Mouse (Mus musculus): ENCODE data around the gene Mmp28. TPM values are rescaled to one million over a fixed set of nuclear protein-coding genes. Genes with fewer than 3 reads are reported as not detected.

Gene Mmp28
- polyA plus RNA-seq, 1 experiment from 2014 or later: 2.9 TPM

DNA sequence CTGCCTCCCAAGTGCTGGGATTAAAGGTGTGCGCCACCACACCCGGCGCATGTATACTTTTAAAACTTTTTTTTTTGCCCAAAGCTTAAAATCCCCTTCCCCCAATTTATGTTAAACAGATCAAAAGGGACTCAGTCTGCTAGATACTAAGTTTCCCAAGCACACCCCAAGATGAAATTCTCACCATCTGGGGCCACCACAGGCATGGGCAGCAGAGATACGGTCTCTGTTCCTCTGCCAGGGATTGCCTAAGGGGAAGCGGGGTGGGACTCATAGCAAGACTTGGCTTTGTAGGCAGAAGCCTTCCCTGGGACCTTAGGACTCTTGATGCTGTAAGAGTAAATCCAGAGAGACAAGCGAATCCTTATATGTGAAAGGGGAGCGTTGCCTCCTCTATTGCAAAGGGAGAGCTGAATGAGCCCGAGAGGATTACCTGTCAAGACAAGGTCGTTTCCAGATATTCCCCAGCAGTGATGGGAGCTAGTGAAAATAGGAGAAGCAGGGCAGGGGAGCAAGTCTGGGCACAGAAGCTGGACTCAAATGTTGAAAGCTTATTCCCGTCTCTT lies 1.3 kb downstream of the Mmp28 start:
- no peak for ATAC-seq (replicated peaks)
- Histone ChIP-seq H3K9me3 (no peaks in the 10 kb centered on the region), H3K4me2 (peak overlapping the region; percentile 94; the same call in 1 of the 2 replicates), H3K36me3 (replicated peaks) (no peaks in the 10 kb centered on the region), H3K4me3 (peak overlapping the region; percentile 48; the same call in 1 of the 2 replicates), H3K9ac (no peak overlapping the region), H3K27me3 (replicated peaks) (peaks cover 34% of the 10 kb centered on the region), H3K4me1 (peaks cover 12% of the 10 kb centered on the region), H3K27ac (no peak overlapping the region)
- 45% methylated on average over 10 of the region's 10 CpGs for WGBS

DNA sequence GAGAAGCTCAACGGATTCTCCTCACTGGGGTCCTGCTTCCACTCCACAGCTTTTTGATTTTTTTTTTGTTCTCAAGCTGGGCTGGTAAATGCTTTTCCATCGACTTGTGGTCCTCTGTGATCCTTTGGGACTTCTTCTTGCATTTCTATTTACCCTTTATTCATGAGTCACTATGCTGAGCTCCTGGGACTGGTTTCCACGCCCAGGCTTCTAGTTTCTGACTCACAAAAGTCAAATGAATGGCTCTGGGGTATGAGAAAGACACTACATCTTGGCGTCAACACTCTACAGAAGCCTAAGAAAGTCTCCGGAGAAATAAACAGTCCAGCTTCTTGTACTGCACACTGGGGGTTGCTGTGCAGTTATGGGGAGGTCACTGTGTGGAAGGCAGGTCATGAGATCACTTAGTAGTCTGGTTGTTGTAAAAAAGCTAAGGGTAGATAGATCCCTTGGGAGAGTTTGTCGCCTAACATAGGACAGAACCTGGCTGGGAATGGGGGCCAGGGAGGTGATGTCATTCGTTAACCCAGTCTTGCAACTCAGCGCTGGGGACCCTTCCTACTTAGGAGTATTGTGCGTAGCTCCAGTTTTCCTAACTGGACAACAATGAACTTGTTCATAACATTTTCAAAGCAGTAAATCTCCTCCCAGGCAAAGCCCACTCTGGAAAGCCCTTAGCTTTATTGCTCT lies 4.8 kb downstream of the Mmp28 start:
- H3K4me2 ChIP-seq: no peak overlapping the region
- H3K36me3 ChIP-seq (replicated peaks): no peaks in the 10 kb centered on the region
- no peak overlapping the region for H3K4me3 ChIP-seq
- 41% methylated on average over 9 of the region's 9 CpGs for WGBS
- H3K4me1 ChIP-seq: peaks cover 9% of the 10 kb centered on the region
- peaks cover 23% of the 10 kb centered on the region for H3K27me3 ChIP-seq (replicated peaks)
- H3K9ac ChIP-seq: no peak overlapping the region
- no peak for ATAC-seq (replicated peaks)
- no peaks in the 10 kb centered on the region for H3K9me3 ChIP-seq
- H3K27ac ChIP-seq: no peak overlapping the region

DNA sequence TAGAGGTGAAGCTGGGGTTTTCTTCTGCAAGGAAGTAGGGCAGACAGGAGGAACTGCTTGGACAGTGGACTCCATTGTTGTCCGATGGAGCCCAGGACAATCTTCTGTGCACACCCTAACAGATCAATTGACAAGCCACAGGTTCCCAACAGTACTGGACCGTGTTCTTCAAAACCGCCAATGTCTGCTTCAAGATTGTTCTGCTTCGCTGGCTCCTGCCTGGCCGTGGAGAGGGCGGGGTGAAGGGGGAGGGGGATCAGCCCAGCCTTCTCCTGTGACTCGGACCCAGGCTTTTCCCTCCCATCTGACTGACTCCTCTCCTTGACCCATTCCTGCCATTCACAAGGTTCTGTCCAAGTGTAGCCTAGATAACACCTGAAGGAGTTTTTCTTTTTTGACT lies 5.6 kb downstream of the Mmp28 start:
- no peak for ATAC-seq (replicated peaks)
- no peaks in the 10 kb centered on the region for H3K36me3 ChIP-seq (replicated peaks)
- no peak overlapping the region for H3K4me2 ChIP-seq
- peaks cover under 1% of the 10 kb centered on the region; the same call in 1 of the 2 replicates for H3K4me1 ChIP-seq
- H3K4me3 ChIP-seq: no peak overlapping the region
- peaks cover 19% of the 10 kb centered on the region for H3K27me3 ChIP-seq (replicated peaks)
- no peak overlapping the region for H3K27ac ChIP-seq
- no peak overlapping the region for H3K9ac ChIP-seq
- H3K9me3 ChIP-seq: no peaks in the 10 kb centered on the region
- 21% methylated on average over 7 of the region's 7 CpGs for WGBS

DNA sequence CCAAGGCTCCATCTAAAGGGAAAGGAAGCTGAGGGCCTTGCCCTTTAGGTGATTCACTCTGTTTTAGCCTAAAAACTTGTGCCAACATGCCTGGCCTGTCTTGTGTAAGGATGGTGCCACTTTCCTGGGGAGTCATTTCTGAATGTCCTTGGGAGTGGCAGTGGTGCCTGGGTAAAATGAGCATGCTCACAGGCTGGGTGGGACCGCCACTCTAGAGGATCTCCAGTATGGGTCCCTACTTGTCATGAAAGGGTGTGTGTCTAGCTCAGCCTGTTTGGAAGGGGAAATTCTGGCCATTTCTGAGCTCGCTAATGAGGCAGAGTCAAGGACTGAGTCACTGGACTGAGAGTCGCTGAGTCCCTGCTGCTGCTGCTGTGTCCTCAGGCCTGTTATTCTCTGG lies 7.3 kb downstream of the Mmp28 start:
- no peak overlapping the region for H3K4me3 ChIP-seq
- no peak overlapping the region for H3K27ac ChIP-seq
- no peak overlapping the region for H3K4me2 ChIP-seq
- no peak for ATAC-seq (replicated peaks)
- no peaks in the 10 kb centered on the region for H3K4me1 ChIP-seq
- 0 out of 2 replicates have a peak, but pooled peaks cover 10% of the 10 kb centered on the region for H3K27me3 ChIP-seq (replicated peaks)
- no peaks in the 10 kb centered on the region for H3K9me3 ChIP-seq
- 79% methylated on average over 3 of the region's 3 CpGs for WGBS
- no peak overlapping the region for H3K9ac ChIP-seq
- H3K36me3 ChIP-seq (replicated peaks): no peaks in the 10 kb centered on the region

DNA sequence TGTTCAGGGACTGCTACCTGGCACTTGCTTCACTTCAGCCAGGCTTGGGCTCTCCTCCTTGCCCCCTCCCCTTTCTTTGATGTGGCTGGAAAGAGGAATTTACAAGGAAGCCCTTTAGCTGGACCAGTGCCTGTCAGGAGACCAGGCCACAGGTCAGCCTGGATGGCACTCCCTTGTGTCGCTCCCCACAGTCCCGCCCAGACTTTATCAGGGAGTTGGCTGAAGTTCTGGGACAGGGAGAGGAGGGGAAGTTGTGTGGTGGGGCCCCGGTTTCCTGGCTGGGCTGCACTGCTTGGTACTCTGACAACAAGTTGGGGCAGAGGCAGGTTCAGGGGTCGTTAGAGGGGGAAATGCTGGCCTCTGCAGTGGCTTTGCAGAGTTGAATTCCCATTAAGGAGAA lies 8.3 kb downstream of the Mmp28 start:
- WGBS: 37% methylated on average over 4 of the region's 4 CpGs
- H3K27me3 ChIP-seq (replicated peaks): 0 out of 2 replicates have a peak, but pooled peaks cover 6% of the 10 kb centered on the region
- no peak overlapping the region for H3K9ac ChIP-seq
- no peak overlapping the region for H3K4me3 ChIP-seq
- no peak overlapping the region for H3K27ac ChIP-seq
- no peak overlapping the region for H3K4me2 ChIP-seq
- no peaks in the 10 kb centered on the region for H3K4me1 ChIP-seq
- ATAC-seq (replicated peaks): no peak
- H3K36me3 ChIP-seq (replicated peaks): no peaks in the 10 kb centered on the region
- no peaks in the 10 kb centered on the region for H3K9me3 ChIP-seq

DNA sequence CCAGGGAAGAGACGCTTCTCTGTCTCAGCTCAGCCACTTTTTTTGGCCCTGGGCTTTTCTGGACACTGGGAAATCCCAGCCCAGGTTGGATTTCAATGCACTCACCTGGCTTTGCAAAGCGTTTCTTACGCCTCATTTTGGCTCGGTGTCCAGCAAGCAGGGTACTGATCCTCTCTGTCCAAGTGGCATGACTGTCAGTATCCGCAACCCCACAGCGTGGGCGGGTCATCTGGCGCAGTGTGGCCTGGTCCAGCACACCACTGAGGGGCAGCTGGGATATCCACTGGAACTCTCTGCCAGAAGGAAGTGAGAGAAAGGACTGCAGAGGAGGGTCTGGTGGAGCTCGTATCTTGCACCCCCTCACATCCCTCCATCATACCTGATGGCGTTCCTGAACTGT lies 11.6 kb downstream of the Mmp28 start:
- no peak overlapping the region for H3K27ac ChIP-seq
- WGBS: 91% methylated on average over 10 of the region's 10 CpGs
- H3K4me1 ChIP-seq: peaks cover 3% of the 10 kb centered on the region; the same call in 1 of the 2 replicates
- no peak overlapping the region for H3K4me2 ChIP-seq
- ATAC-seq (replicated peaks): no peak
- no peak overlapping the region for H3K9ac ChIP-seq
- H3K4me3 ChIP-seq: no peak overlapping the region
- no peaks in the 10 kb centered on the region for H3K36me3 ChIP-seq (replicated peaks)
- no peaks in the 10 kb centered on the region for H3K9me3 ChIP-seq
- H3K27me3 ChIP-seq (replicated peaks): 0 out of 2 replicates have a peak, but pooled peaks cover 8% of the 10 kb centered on the region

DNA sequence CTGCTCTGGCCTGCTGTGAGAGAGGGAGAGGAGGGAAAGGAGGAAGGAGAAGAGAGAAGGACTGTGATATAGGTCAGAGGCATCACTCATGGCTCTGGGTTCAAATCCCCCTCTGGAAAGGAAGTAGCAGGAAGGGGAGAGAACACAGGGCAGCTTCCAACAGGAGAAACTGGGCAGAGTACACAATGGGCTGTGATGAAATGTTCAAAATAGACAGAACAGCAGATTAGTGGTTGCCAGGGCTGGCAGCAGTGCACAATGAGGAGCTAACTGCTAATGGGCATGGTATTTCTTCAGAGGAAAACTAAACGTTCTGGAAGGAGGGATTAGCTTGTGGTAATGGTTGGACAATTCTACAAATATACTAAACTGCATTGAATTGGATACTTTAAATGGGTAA lies 12.3 kb downstream of the Mmp28 start:
- 23% methylated on average over 1 of the region's 1 CpGs for WGBS
- Histone ChIP-seq H3K9ac (no peak overlapping the region), H3K4me1 (peaks cover 3% of the 10 kb centered on the region; the same call in 1 of the 2 replicates), H3K9me3 (no peaks in the 10 kb centered on the region), H3K36me3 (replicated peaks) (no peaks in the 10 kb centered on the region), H3K4me3 (no peak overlapping the region), H3K27me3 (replicated peaks) (peaks cover 3% of the 10 kb centered on the region; the same call in 1 of the 2 replicates), H3K4me2 (no peak overlapping the region), H3K27ac (no peak overlapping the region)
- ATAC-seq (replicated peaks): no peak

DNA sequence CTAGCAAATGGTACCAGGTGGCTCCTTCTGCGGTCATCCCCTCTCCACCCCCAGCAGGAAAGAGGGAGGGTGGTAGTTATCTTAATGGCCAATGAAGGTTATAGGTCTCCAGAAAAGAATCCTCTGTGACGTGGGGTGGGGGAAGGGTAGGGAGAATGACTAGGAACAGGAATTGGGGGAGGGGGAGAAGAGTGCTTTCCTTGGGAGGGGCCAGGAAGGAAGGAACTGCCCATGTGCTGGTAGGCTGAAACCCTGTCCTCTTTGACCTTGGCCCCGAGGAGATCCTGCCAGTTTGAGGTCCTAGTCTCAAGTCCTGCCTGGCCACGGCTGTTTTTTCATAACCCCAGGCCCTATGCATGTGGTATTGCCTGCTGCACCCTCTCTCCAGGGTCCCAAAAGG lies 13.6 kb downstream of the Mmp28 start:
- WGBS: 67% methylated on average over 4 of the region's 4 CpGs
- H3K9me3 ChIP-seq: no peaks in the 10 kb centered on the region
- H3K4me1 ChIP-seq: peaks cover 7% of the 10 kb centered on the region
- H3K27me3 ChIP-seq (replicated peaks): peaks cover 16% of the 10 kb centered on the region
- H3K4me3 ChIP-seq: no peak overlapping the region
- no peak for ATAC-seq (replicated peaks)
- no peak overlapping the region for H3K27ac ChIP-seq
- H3K36me3 ChIP-seq (replicated peaks): no peaks in the 10 kb centered on the region
- H3K9ac ChIP-seq: no peak overlapping the region
- H3K4me2 ChIP-seq: no peak overlapping the region

DNA sequence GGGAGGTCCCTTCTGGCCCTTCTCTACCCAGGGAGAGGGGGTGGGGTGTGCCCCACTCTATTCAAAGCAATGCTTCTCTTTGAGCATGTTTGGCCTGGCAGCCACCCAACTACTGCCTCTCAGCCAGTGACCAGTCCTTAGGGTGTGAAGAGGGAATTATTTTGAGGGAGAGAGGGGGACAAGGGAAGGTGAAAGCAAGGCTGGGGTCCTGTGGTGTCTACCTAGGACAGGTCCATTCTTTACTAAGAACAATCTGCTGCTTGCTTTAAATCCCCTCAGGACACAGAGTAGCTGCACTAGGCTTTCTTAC lies 14.0 kb downstream of the Mmp28 start:
- Histone ChIP-seq H3K4me2 (no peak overlapping the region), H3K27ac (no peak overlapping the region), H3K9me3 (no peaks in the 10 kb centered on the region), H3K27me3 (replicated peaks) (peaks cover 20% of the 10 kb centered on the region), H3K4me3 (no peak overlapping the region), H3K36me3 (replicated peaks) (no peaks in the 10 kb centered on the region), H3K9ac (no peak overlapping the region), H3K4me1 (peaks cover 7% of the 10 kb centered on the region)
- ATAC-seq (replicated peaks): no peak

DNA sequence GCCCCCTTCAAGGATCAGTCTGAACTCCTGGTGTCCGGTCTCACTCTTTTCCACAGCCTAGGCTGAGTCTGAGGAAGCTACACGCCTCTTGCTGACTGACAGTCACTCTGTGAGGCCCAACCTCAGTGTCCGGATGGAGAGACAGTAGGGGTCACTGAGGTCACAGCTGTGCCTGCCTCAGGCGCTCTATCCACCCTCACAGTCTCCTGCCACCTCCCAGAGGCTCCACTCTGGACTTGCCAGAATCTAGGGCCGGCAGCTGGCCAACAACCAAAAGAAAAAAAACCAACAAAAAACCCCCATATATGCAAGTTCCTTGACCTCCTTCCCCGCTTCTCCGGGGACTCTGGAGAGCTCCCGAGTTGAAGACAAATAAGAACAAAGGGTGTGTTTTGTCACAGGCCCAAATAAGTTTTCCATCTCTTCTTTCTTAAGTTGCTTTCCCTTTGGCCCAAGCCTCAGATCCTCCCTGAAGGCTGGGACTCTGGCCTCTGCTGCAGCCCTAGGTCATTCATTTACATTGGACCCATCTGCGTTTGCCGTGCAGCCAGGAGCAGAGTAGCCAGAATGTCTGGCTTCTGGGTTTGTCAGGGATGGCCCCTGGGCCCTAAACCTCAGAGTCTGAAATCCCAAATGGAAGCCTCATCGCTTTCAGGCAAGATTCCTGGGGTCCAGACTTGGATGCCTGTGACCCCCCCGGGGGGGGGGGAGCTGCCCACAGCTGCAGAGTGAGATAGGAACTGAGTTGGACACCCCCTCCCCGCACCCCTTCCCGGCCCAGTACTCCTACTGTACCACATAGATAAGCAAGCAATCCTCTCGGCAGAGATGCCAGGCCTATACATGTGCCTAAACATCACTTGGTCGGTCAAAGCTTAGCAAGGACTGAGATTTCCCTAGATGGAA lies 14.6 kb downstream of the Mmp28 start:
- ATAC-seq (replicated peaks): no peak
- peaks cover 26% of the 10 kb centered on the region for H3K27me3 ChIP-seq (replicated peaks)
- H3K9me3 ChIP-seq: no peaks in the 10 kb centered on the region
- H3K27ac ChIP-seq: no peak overlapping the region
- peaks cover 7% of the 10 kb centered on the region for H3K4me1 ChIP-seq
- WGBS: 46% methylated on average over 16 of the region's 16 CpGs
- no peak overlapping the region for H3K4me2 ChIP-seq
- H3K9ac ChIP-seq: no peak overlapping the region
- no peak overlapping the region for H3K4me3 ChIP-seq
- no peaks in the 10 kb centered on the region for H3K36me3 ChIP-seq (replicated peaks)

DNA sequence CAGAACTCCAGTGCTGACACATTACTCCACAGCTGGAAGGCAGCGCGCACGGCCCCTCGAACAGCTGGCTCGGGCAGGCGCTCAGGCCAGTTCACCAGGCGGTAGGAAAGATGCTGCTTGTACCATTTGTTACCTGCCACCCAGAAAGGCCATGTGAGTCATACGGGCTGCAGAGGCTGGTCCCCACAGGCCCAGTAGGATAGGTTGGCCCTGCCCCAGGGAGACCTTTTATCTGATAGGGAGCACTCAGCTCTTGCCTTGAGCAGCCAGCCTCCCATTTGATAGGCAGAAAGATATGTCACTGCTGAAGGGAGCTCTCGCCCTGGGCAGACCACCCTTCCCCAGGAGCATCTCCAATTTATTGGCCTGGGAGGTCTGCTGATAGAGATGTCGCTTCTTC lies 15.3 kb downstream of the Mmp28 start:
- ATAC-seq (replicated peaks): no peak
- Histone ChIP-seq H3K36me3 (replicated peaks) (no peaks in the 10 kb centered on the region), H3K27me3 (replicated peaks) (peaks cover 31% of the 10 kb centered on the region), H3K4me2 (no peak overlapping the region), H3K9me3 (no peaks in the 10 kb centered on the region), H3K4me1 (peaks cover 9% of the 10 kb centered on the region), H3K27ac (no peak overlapping the region), H3K9ac (no peak overlapping the region), H3K4me3 (no peak overlapping the region)
- WGBS: 77% methylated on average over 10 of the region's 10 CpGs

DNA sequence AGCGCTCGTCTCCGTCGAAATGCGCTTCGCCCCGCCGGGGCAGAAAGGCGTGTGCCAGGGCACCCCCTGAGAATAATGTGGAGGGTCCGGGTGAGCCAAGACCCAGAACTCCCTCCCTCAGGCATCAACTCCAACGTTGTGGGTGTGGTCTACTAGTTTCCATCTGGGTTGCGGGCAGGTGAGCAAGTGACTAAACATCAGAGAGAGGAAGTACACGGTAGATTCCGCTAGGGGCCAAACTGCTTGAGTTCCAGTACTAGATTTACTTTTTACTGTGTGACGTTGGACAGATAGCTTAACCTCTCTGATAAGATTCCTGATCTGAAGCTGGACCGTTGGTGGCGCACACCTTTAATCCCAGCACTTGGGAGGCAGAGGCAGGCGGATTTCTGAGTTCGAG lies 17.9 kb downstream of the Mmp28 start:
- H3K9ac ChIP-seq: no peak overlapping the region
- H3K36me3 ChIP-seq (replicated peaks): no peaks in the 10 kb centered on the region
- peak overlapping the region; percentile 22 for H3K4me2 ChIP-seq
- H3K4me3 ChIP-seq: peak overlapping the region; percentile 15
- peaks cover 49% of the 10 kb centered on the region for H3K27me3 ChIP-seq (replicated peaks)
- H3K4me1 ChIP-seq: peaks cover 12% of the 10 kb centered on the region
- 30% methylated on average over 19 of the region's 19 CpGs for WGBS
- ATAC-seq (replicated peaks): no peak
- H3K9me3 ChIP-seq: no peaks in the 10 kb centered on the region
- H3K27ac ChIP-seq: no peak overlapping the region

Measured in midbrain, embryonic 15.5 days (tissue).